Mouse (Mus musculus): ENCODE measurements around the gene Srgap1. TPM values are rescaled to one million over a fixed set of nuclear protein-coding genes. Genes with fewer than 3 reads are reported as not detected.
A peak's percentile ranks its signal among the peaks of the same experiment; 100 is the strongest.
"Not testable (repeated sequence)": the region's sequence is repeated elsewhere in the genome, so short reads cannot be mapped to it uniquely, and the experiment has no call there.

Gene Srgap1
- polyA plus RNA-seq, 3 experiments from 2014 or later = 0.09 TPM; not detected in 2

GRCm38 (mm10) chr10:121817983-121818382 lies 229.1 kb downstream of the Srgap1 start:
- no peak for ATAC-seq

GRCm38 (mm10) chr10:121807771-121808170 lies 239.3 kb downstream of the Srgap1 start:
- ATAC-seq = no peak

GRCm38 (mm10) chr10:121806806-121807205 lies 240.3 kb downstream of the Srgap1 start:
- ATAC-seq = no peak

GRCm38 (mm10) chr10:121805933-121806341 lies 241.2 kb downstream of the Srgap1 start:
- no peak for ATAC-seq

GRCm38 (mm10) chr10:121804551-121804950 lies 242.6 kb downstream of the Srgap1 start:
- ATAC-seq = no peak

GRCm38 (mm10) chr10:121800041-121800440 lies 247.1 kb downstream of the Srgap1 start:
- ATAC-seq = no peak

GRCm38 (mm10) chr10:121796027-121796802 lies 250.9 kb downstream of the Srgap1 start:
- ATAC-seq = peak; percentile 71

- no peak for ATAC-seq
Observed at GRCm38 (mm10) chr10:121794486-121794885, 252.6 kb downstream of the Srgap1 start.

- no peak for ATAC-seq
Observed at GRCm38 (mm10) chr10:121792661-121793060, 254.5 kb downstream of the Srgap1 start.

- ATAC-seq = no peak
Observed at GRCm38 (mm10) chr10:121790078-121790477, 257.0 kb downstream of the Srgap1 start.

- no peak for ATAC-seq
Observed at GRCm38 (mm10) chr10:121788536-121788935, 258.6 kb downstream of the Srgap1 start.

- ATAC-seq = peak; percentile 65
Observed at GRCm38 (mm10) chr10:121781159-121781558, 266.0 kb downstream of the Srgap1 start.

- no peak for ATAC-seq
Observed at GRCm38 (mm10) chr10:121775990-121776389, 271.1 kb downstream of the Srgap1 start.

- ATAC-seq = no peak
Observed at GRCm38 (mm10) chr10:121773813-121774212, 273.3 kb downstream of the Srgap1 start.

GRCm38 (mm10) chr10:121770624-121771577 lies 276.2 kb downstream of the Srgap1 start:
- ATAC-seq = peak; percentile 56

GRCm38 (mm10) chr10:121769711-121770110 lies 277.4 kb downstream of the Srgap1 start:
- no peak for ATAC-seq

GRCm38 (mm10) chr10:121767295-121767694 lies 279.8 kb downstream of the Srgap1 start:
- ATAC-seq = not testable (repeated sequence)

- ATAC-seq = no peak
Observed at GRCm38 (mm10) chr10:121765174-121766057, 281.7 kb downstream of the Srgap1 start.

GRCm38 (mm10) chr10:121764469-121765173 lies 282.5 kb downstream of the Srgap1 start:
- ATAC-seq = no peak

- ATAC-seq = no peak
Observed at GRCm38 (mm10) chr10:121763191-121763590, 283.9 kb downstream of the Srgap1 start.

GRCm38 (mm10) chr10:121762141-121762540 lies 285.0 kb downstream of the Srgap1 start:
- ATAC-seq = no peak

- ATAC-seq = no peak
Observed at GRCm38 (mm10) chr10:121759095-121759494, 288.0 kb downstream of the Srgap1 start.

Measured in inflammation-experienced regulatory T-cells, adult 6 months (primary cell).